Mouse (Mus musculus) heart, adult 11 months (tissue): ENCODE measurements around the gene Pnmt.

ENCODE experiments used
- DNase-seq: peaks from one replicate; pipeline ENCODE4 v3.0.0; 2022

Pnmt gene

DNA sequence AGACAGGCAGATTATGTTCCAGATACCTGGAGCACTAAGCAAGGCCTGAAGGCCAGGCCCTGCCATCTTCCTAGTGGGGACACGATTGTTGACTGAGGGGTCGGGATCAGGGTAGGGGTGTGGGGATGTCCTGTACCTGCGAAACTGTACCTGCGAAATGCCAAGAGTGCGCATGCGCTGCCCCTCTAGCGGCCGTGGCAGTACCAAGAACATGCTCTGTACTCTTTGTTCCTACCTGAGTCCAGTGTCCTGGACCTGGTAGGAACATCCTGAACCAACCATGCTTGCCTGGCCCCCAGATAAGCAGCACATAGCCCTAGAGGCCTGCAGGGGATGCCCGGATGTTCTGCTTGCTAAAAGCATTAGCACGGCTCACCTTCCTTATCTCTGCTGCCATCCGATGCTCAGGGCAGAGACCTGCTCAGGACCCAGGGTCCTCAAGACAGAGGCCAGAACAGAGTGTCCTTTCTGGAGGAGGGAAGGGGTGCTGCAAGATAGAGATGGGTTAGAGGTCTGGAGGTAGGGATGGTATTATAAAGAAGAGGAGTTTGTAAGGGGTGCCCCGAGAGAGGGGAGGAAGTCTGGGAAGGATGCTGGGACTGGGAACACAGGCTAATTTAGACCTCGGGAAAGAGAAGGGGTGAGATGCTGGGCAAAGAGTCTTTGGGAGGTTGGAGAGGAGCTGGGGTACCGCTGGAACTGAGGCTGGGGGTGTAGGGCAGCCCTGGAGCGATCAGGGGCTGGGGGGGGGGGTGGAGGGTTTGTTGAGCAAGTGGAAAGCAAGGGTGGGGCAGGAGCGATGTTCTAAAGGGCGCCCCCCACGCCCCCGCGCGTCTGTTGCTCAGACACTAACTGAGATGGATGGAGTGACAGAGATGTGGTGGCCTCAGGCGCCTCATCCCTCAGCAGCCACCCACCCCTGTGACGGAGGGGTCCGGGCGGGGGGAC lies at the start of gene Pnmt:
Pnmt (plus strand) TSS at position 813 of the 948 bp plus-strand sequence.
- DNase-seq, result peak; percentile 97

DNA sequence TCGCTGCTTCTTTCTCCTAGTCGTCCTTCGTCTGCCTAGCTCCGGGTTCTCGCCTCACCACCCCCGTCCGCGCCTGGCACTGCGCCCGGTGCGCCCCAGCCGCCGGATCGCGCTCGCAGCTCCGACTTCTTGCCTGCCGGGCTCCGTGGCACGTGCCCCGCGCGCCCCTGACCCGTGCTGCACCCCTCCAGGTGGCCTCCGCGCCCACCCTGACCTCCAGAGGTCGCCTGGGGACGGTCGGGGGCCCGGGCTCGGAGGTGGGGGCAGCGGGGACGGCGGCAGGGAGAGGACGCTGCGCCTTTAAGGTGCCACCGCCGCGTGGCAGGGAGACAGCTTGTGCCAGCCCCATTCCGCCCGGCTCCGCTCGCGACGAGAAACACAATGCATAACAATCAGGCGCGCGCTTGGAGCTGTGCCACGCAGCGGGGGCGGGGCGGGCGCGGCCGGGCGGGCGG lies 47.7 kb upstream of the Pnmt start:
- DNase-seq, result no peak

DNA sequence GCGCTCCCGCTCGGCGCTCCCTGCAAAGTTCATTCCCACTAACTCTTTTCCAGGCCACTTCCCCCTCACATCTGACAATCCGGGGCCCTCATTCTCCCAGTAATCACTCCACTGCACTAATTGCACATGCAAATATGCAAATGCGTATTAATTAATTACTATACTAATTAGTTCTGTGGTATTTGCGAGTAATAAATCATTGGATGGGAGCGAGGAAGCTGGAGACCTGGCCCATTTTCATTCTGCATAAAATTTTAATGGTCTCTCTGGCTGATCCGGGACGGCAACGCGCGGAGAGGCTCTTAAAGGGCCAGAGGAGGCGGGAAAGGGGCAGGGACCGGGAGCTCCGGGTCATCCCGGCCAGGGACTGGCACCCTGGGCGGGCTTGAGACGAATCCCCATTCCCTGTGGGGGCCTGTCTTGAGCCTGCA lies 47.2 kb upstream of the Pnmt start:
- DNase-seq, result no peak

DNA sequence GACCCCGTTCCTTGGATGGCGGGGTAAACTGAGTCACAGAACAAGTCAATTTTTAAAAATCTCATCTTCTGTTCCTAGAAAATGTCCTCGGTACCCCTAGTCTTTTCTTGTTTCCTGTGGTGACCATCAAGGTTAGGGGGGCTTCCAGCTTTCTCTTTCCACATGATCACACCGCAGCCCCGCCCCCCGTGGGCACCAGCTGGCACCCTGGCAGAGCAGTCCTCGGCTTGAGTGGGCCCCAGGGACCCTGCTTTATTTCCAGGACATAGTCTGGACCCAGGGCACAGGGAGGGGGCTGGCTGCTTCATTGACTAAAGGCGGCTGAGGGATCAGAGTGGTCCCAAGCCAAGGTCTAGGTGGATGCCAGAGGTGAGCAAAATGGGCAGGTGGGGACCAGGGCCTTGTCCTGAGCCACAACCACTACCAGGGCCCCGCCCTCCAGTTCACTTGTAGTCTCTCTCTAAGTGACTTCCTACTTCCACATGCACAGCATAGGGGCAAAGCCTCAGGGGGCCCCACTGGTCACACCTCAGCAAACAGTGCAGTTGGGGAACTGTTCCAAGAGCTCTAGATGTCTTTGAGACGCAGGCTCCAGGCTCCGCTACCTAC lies 46.5 kb upstream of the Pnmt start:
- no peak for DNase-seq

DNA sequence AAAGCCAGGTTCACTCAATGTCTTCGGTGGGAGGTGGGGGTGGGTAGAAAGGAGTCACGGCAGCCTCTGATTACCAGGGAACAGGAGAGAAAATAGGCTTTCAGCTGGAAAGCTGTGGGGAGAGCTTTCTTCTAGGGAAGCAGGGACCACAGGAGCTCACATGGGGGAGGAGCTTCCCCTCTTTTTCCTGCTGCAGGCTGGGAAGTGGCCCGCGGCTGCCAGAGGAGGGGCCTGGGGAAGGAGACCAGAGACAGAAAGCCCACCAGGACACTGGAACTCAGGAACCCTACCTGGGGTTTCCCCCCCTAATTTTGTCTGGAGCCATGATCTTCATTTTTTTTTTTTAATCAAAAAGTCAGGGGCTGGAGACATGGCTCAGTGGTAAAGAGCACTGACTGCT lies 45.7 kb upstream of the Pnmt start:
- no peak for DNase-seq

DNA sequence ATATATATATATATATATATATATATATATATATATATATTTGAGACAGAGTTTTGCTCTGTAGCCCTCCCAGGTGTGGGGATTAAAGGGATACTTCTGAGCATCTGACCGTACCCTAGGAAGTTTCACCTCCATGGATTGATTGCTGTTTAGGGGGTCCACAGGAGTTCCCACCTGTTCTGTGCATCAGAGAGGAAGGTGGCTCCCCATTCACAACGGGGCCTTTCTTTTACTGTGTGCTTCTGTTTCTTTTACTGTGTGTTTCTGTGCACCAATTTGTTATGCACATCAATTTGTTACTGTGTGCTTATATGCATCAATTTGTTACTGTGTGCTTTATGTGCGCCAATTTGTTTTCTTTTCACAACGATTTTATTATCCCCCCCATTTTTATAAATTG lies 45.1 kb upstream of the Pnmt start:
- no peak for DNase-seq

DNA sequence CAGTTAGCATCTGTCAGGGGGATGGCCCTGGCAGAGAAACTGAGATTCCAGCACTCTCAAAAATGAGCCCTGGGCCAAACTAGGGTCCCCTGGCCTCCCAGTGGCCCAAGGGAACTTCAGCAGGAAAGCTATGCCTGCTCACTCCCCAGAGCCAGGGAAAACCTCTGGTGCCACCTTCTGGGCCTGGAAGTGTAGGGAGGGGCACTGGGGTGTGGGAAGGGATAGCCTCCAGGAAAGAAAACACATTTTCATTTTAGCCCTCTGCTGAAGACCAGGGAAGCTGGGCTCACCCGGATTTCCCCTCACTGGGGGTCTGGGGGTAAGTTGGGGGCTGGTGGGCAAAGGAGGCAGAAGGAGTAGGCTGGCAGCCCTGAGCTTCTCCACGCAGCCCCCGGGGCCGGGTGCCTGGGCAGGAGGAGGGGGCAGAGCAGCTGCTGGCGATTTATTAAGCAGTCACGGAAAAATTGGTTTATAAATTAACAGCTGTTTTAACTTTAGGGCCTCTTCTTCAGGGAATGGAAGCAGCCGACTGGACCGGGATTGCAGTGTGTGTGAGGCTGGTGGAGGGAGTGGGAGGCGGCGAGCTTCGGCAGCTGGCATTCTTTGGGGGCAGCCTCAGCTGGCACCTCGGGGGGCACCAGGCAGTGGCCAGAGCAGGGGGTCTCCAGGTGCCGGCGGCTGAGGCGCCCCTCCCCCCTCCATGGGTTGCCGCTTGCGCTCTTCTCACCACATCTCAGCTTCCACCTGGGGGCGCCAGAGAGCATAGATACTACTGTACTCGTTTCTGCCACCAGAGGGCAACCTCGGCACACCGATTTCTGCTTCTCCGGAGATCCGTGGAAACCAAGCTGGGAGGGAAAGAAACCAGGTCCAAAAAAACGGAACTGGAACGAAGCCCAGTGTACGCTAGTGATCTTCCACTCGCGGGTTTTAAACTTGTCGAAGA lies 44.0 kb upstream of the Pnmt start:
- peak; percentile 98 for DNase-seq

DNA sequence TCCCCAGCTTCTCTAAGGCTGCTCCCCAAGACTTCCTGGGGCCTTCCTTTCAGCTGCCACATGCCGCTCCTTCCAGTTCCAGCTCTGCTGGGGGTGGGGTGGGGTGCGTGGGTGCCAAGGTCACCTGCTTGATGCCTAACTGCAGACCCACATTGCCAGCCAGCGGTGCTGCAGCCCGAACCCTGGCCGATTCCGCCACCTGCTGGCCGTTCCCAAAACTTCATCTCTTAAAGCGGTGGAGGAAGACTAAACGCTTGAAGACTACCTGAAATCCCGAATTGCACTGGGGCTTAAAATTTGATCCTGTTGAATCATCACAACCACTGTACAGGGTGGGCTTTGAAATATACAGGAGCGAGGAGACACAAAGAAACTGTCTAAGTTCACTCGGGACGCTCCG lies 41.0 kb upstream of the Pnmt start:
- peak; percentile 95 for DNase-seq

DNA sequence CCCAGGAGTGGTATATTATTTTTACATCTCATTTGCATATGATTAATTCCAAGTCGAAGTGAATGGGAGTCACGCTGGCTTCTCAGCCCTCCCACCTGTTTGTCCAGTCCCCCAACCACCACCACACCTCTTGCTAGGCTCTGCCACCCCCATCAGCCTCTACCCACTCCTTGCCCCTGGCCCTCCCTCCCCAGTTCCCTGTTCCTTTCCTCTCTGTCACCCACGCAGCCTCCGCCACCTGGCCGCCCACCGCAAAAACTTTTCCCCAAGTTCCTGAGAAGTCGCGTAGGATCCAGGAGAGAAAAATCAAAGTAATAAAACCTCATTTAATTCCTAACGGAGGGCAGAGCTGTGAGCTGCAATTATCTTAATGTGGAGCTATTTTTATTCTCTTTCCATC lies 40.1 kb upstream of the Pnmt start:
- no peak for DNase-seq

DNA sequence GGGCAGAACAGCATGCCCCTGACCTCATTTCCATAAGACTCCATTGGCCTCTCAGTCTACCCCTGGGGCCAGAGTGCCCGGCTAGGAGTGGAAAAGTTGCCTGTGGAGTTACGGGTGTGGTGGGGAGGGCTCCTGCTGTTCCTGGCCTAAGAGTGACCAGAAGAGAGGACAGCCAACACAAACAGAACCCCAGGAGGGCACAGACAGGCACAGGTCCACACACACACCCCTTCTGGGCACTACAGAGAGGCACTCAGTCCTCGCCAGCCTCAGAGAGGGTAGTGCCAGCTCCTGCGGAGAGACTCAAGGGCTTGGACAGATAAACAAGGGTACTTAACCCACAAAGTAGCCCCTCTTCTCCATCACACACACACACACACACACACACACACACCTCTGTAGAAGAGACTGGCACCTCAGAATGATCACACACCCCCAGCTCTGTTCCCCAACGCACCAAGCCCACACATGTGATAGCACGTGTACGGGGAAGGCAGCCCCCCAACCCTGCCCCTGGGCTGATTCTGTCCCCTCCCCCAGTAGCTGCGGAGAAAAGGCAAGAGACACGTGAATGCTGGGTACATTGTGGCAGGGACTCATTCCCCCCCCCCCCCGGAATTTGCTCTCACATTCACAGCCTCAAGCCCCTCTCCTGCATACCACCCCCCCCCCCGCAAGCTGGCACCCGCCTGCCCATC lies 38.7 kb upstream of the Pnmt start:
- no peak for DNase-seq

DNA sequence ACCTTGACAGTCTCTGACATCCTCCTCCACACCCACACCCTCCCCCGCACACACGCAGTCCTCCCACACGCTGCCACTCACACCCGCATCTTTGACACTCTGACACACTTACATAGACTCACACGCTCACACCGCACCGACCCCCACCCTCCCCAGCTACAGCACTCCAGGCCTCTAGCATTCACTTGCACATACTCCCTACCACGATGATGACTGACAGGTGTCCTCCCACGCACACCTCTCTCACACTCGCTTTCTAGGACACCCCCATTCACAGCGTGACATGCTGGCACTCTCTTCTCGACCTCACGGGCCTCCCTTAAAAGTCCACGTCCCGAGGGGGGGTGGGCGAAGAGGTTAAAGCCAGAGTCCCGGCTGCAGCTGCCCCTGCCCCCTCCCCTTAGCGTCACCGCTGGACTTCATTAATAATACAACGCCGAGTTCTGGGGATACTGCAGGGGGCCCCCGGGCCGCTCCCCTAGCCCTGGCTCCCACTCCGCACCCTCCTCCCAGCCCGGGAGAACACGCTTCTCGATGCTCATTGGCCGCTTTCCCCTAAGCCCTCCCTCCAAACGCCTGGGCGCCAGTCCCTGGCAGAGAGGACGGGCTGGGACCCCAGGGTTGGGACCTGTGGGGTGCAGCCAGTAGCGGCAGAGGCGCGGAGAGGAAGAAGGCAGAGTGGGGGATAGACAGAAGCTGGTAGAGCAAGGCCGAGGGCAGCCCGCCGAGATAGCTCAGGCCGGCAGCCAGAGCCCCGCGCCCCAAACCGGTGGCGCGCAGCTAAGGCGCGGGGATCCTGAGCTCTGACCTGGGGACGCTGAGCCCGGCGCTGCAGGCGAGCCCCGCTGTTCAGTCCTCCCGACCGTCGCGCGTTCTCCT lies 37.9 kb upstream of the Pnmt start, which contains the start of gene Ppp1r1b:
Ppp1r1b (plus strand) TSS at position 322 of the 879 bp plus-strand sequence.
- DNase-seq, result peak; percentile 97

DNA sequence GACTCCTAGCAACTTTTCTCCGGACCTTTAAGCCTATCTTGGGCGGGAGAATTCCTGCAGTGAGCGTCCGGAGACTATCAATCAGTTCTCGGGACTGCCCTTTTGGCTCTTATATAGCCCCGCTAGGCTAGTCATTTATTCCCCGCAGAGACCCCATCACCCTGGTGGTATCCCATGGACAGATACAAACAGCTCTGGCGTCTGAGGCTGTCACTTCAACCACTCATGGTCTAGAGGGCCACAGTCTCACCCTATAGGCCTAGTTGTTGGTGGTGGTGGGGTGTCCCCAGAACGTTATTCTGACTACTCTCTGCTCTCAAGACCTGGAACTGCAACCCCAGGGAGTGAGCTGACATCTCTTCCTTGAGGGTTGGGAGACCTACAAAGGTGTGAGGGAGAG lies 36.9 kb upstream of the Pnmt start:
- no peak for DNase-seq

DNA sequence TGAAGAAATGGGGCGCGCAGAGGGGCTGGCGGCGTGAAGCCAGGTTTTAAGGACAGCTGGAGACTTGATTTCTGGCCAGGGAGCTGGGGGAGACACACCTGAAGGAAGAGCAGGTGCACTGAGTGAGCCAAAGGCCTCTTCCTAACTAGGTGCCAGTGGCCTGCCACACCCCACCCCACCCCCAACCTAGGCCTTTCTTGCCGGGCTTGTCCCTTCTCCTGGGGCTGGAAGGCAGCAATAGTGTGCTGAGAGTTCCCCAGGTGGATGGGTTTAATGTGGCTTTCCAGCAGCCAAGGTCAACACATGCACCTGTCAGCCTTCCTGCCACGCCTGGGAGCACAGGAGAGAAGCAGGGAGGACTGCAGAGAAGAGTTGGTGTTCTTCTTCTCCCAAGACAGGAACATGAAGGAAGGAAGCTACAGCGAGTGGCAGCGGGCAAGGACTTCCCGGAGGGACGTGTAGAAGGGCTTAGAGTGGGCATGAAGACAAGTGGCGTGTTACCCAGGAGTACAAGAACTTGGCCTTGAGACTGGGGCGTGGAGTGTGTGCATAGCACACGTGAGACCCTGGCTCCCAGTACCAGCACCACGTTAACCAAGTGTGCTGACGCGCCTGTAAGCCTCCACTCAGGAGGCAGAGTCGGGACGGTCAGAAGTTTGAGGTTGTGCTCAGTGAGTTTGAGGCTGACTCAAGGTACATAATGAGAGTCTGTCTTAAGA lies 33.8 kb upstream of the Pnmt start:
- no peak for DNase-seq

DNA sequence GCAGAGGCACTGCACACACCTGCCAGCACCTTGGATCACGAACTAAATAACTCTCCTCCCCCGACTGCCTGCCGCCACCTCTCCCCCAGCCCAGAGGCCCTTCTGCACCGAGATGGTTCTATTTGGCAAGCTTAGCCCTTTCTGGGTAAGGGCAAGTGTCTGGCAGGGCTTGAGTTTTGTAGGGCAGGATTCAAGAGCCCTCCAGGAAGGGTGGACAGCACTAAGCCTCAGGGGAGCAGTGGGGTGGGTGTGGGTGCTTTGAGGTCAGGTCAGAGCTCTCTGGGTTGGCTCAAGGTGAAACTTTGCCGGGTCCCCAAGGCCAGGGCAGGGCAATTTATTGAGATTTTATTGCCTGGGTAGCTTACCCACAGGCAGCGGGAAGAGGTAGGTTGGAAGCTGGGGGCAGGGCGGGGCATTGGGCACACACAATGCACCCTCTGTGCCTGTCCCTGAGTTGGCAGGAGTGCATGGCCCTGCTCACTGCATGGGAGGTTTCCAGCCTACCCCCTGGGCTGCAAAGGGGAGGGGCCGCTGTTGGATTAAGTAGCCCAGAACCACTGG lies 32.5 kb upstream of the Pnmt start:
- peak; percentile 91 for DNase-seq

DNA sequence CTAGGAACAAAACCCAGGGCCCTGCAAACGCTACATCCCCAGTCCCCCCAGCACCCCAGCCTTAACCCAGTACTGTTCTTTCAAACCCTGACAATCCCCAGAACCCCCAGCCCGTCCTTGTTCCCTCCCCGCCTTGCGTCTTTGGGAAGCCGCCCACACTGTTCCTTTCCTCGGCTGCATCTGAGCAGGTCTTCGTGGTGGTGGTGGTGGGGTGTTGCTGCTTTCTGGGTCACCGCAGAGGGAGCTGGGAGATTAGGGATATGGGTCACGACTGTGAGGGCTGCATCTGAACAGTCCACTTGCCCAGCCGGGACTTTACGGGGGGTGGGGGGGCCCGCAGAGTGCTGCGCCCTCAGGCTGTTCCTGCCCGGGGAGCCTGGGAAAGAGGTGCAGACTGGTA lies 31.8 kb upstream of the Pnmt start:
- DNase-seq, result no peak

DNA sequence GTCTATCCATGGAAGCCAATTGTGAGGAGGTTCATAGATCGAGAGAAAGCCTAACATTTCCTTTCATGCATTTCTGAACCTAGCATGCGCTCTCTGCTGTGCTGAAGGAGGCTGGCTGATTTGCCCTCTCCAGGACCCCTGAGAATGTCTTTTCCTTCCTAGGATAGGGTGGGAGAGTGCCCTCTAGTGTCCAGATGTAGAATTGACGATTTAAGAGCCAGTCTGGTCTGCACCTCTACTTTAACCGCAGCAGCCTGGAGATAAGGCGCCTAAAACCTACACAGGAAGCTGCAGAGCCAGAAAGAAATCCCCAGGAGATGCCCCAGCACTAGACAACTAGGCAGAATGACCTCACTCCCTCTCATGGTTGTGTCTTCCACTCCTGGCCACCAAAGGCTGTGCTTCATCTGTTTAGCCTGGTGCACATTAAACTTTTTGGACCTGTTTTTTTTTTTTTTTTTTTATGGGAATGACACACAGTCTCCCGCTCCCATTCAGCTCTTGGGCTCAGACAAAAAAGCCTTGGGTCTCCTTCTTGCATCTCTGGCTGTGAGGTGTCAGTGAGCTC lies 30.4 kb upstream of the Pnmt start:
- DNase-seq, result peak; percentile 91

DNA sequence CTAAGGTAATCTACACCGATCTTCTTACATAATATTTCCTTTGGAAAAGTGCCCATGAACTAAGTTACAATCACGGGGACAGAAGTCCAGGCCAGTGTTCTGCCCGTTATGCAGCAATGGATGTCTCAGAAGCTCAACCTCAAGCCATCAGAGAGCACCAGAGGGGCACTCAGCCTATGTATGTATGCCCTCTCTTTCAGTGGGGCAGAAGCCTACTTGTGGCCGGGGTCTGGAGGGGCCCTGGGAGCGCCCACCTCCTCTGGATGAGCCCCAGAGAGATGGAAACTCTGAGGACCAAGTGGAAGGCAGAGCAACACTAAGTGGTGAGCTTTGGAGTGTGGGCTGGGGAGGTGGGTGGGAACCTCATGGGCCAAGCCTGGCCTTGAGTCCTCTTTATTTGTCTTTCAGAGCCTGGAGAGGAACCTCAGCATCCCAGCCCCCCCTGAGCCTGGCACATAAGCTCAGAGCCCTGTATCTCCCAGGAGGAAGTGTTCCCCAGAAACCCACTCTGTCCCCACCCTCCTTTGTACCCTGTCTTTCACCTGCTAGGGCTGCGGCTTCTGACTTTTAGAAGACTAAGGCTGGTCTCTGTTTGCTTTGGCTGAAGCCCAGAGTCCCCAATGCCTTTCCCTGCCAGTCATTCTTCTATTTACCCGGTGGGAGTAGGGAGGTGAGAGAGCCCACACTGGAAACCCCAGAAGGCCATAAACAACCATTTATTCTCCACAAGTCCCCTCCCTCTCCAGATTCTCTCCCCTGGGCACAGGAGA lies 29.4 kb upstream of the Pnmt start:
- peak; percentile 91 for DNase-seq

DNA sequence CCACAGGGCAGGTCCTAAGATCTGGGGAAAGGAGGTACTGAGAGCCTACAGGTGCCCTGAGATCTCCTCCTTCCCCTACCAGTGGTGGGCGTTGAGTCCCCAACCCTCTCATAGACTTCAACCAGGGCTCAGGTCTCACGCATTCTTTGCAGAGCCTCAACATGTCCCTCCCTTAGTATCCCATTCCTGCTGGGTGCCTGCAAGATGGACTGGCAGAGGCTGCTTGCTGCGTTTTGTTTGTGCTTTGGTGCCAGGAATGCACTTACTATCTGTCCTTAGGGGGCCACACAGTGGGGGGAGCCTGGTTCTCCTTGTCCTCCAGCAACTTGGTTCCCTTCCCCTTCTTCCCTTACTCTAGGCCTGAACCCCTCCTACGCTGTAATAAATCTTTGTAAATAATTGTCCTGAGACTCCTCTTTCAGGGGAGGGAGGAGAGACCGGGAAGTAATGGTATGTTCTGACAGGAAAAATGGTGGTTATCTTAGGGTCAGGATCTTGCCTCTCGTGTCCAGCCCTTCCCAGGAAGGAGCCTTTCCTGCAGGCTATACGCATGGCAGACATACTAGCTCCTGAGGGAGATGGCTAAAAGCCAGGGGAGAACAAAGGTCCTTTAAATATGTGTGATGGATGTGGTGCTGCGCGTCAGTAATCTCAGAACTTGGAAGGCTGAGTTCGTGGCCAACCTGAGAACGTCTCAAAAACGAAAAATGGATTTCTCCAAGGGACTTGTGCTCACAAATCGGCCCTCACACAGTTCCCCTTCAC lies 28.7 kb upstream of the Pnmt start:
- DNase-seq, result peak; percentile 95
